Mouse (Mus musculus) myocyte (in vitro differentiated cells): ENCODE results near the gene Fahd1. TPM values are rescaled to one million over a fixed set of nuclear protein-coding genes. Genes with fewer than 3 reads are reported as not detected.

ENCODE experiments used
- H3K27me3 ChIP-seq: one replicate; pipeline ENCODE4 v1.6.1; 2011; ENCODE audit not compliant: control insufficient read depth, insufficient read depth, insufficient read length
- H3K36me3 ChIP-seq: one replicate; pipeline ENCODE4 v1.6.1; 2011; ENCODE audit not compliant: control insufficient read depth, insufficient read depth
- H3K4me2 ChIP-seq: one replicate; pipeline ENCODE4 v1.6.1; 2011; ENCODE audit warnings: low read depth, control low read depth
- H3K4me3 ChIP-seq: one replicate; pipeline ENCODE4 v1.5.1; 2011; ENCODE audit warnings: mild to moderate bottlenecking, control low read depth, moderate library complexity
- H3K79me2 ChIP-seq: one replicate; pipeline ENCODE4 v1.6.1; 2011; ENCODE audit not compliant: control insufficient read depth, insufficient read depth
- H3ac ChIP-seq: one replicate; pipeline ENCODE4 v1.6.1; 2011; ENCODE audit not compliant: control insufficient read depth, insufficient read length
- CEBPB ChIP-seq: IDR thresholded peaks from 2 replicates; pipeline ENCODE4 v1.6.1; 2011; ENCODE audit warnings: mild to moderate bottlenecking, moderate library complexity; ENCODE audit not compliant: poor library complexity, insufficient read depth, severe bottlenecking
- E2F4 ChIP-seq: IDR thresholded peaks from one replicate; pipeline ENCODE4 v1.6.1; 2011; ENCODE audit warnings: mild to moderate bottlenecking, control low read depth, moderate library complexity; ENCODE audit not compliant: insufficient read depth
- MAX ChIP-seq: IDR thresholded peaks from one replicate; pipeline ENCODE4 v1.6.1; 2011; ENCODE audit warnings: low read depth, mild to moderate bottlenecking, control low read depth
- MYOD1 ChIP-seq, 3 experiments: IDR thresholded peaks; one replicate each; pipeline ENCODE4 v1.6.1; 2011; ENCODE audit warnings: control low read depth in 2 of 3, low read depth in 2 of 3, mild to moderate bottlenecking in 2 of 3, moderate library complexity in 1 of 3; ENCODE audit not compliant: insufficient read length in 2 of 3, control insufficient read depth in 1 of 3
- MYOG ChIP-seq, 3 experiments: IDR thresholded peaks; one replicate each; pipeline ENCODE4 v1.6.1; 2011; ENCODE audit warnings: control low read depth in 2 of 3, low read depth in 2 of 3, mild to moderate bottlenecking in 2 of 3; ENCODE audit not compliant: insufficient read length in 2 of 3, control insufficient read depth in 1 of 3, insufficient read depth in 1 of 3
- POLR2A ChIP-seq: IDR thresholded peaks from one replicate; pipeline ENCODE4 v1.6.1; 2011; ENCODE audit warnings: low read depth, mild to moderate bottlenecking, control low read depth, moderate library complexity; ENCODE audit not compliant: insufficient read length
- POLR2AphosphoS2 ChIP-seq: IDR thresholded peaks from one replicate; pipeline ENCODE4 v1.6.1; 2011; ENCODE audit warnings: low read depth, control low read depth; ENCODE audit not compliant: insufficient read length
- REST ChIP-seq: IDR thresholded peaks from one replicate; pipeline ENCODE4 v1.6.1; 2011; ENCODE audit warnings: mild to moderate bottlenecking, control low read depth, moderate library complexity; ENCODE audit not compliant: insufficient read depth, insufficient read length
- SRF ChIP-seq: IDR thresholded peaks from one replicate; pipeline ENCODE4 v1.6.1; 2011; ENCODE audit warnings: low read depth; ENCODE audit not compliant: control insufficient read depth, insufficient read length
- TCF12 ChIP-seq: IDR thresholded peaks from one replicate; pipeline ENCODE4 v1.6.1; 2011; ENCODE audit warnings: mild to moderate bottlenecking, control low read depth; ENCODE audit not compliant: poor library complexity, insufficient read depth, severe bottlenecking
- TCF3 ChIP-seq: IDR thresholded peaks from one replicate; pipeline ENCODE4 v1.6.1; 2011; ENCODE audit warnings: low read depth, control low read depth; ENCODE audit not compliant: insufficient read length
- USF1 ChIP-seq: IDR thresholded peaks from one replicate; pipeline ENCODE4 v1.6.1; 2011; ENCODE audit warnings: low read depth, mild to moderate bottlenecking, control low read depth, moderate library complexity
- polyA plus RNA-seq: library from polyadenylated mRNA; unstranded; fragments of >200 nt; fragmentation: generic; extraction: Trizol; gene quantifications from one replicate; pipeline ENCODE4 v1.2.1, GENCODE M21; 2012; ENCODE audit warnings: missing spikeins

Gene Fahd1
- polyA plus RNA-seq, 1 experiment: 9.5 TPM

- Histone ChIP-seq H3K36me3 (peaks cover 10% of the 10 kb centered on the region), H3K27me3 (no peaks in the 10 kb centered on the region), H3ac (peak within 1 kb of the TSS; percentile 82), H3K4me3 (peak within 1 kb of the TSS; percentile 97), H3K79me2 (peaks cover 12% of the 10 kb centered on the region), H3K4me2 (peak within 1 kb of the TSS; percentile 99)
- TF ChIP-seq REST: no peak
- peak; percentile 58 for TF ChIP-seq POLR2AphosphoS2
- TF ChIP-seq SRF: no peak
- TF ChIP-seq MYOG (IDR thresholded peaks at IDR 0.05; ENCODE audit: control insufficient read depth in 1 of 3, insufficient read depth in 1 of 3, insufficient read length in 2 of 3, low read depth in 2 of 3): peak in 2 of 3 experiments; percentile 18 to 45
- peak; percentile 41 for TF ChIP-seq POLR2A
- peak in 1 of 3 experiments; percentile 36 for TF ChIP-seq MYOD1 (IDR thresholded peaks at IDR 0.05; ENCODE audit: control insufficient read depth in 1 of 3, insufficient read length in 2 of 3, low read depth in 2 of 3)
- no peak for TF ChIP-seq MAX
- no peak for TF ChIP-seq USF1
- no peak for TF ChIP-seq CEBPB
Observed at GRCm38 (mm10) chr17:24896241-24896992, 46.3 kb upstream of the Fahd1 start, which contains the start of gene Nme3. Nme3 (plus strand) TSS chr17:24896500.

- Histone ChIP-seq H3K79me2 (peaks cover 12% of the 10 kb centered on the region), H3K36me3 (peaks cover 5% of the 10 kb centered on the region), H3K4me3 (peak overlapping the region; percentile 97), H3ac (peak overlapping the region; percentile 82), H3K27me3 (no peaks in the 10 kb centered on the region), H3K4me2 (peak overlapping the region; percentile 99)
- TF ChIP-seq USF1: no peak
- no peak for TF ChIP-seq SRF
- TF ChIP-seq TCF12: no peak
- no peak for TF ChIP-seq CEBPB
- no peak for TF ChIP-seq MYOD1 (IDR thresholded peaks at IDR 0.05; ENCODE audit: control insufficient read depth in 1 of 3, insufficient read length in 2 of 3, low read depth in 2 of 3)
- TF ChIP-seq MYOG (IDR thresholded peaks at IDR 0.05; ENCODE audit: control insufficient read depth in 1 of 3, insufficient read depth in 1 of 3, insufficient read length in 2 of 3, low read depth in 2 of 3): no peak
- TF ChIP-seq POLR2AphosphoS2: no peak
- no peak for TF ChIP-seq E2F4
- TF ChIP-seq REST: no peak
- TF ChIP-seq POLR2A: no peak
- no peak for TF ChIP-seq TCF3
- TF ChIP-seq MAX: no peak
Observed at GRCm38 (mm10) chr17:24895571-24896240, 45.5 kb upstream of the Fahd1 start.

GRCm38 (mm10) chr17:24894995-24895547, 44.9 kb upstream of the Fahd1 start, which contains the start of the genes Eme2 and Mrps34:
Eme2 (minus strand) TSS chr17:24895087.
Mrps34 (plus strand) TSS chr17:24895116.
- Histone ChIP-seq H3K79me2 (peaks cover 12% of the 10 kb centered on the region), H3K4me2 (peak within 1 kb of the TSS; percentile 99), H3K36me3 (peaks cover 5% of the 10 kb centered on the region), H3K27me3 (no peaks in the 10 kb centered on the region), H3K4me3 (peak within 1 kb of the TSS; percentile 97), H3ac (peak within 1 kb of the TSS; percentile 82)
- TF ChIP-seq USF1 (no peak), MYOD1 (IDR thresholded peaks at IDR 0.05; ENCODE audit: control insufficient read depth in 1 of 3, insufficient read length in 2 of 3, low read depth in 2 of 3) (peak in 1 of 3 experiments; percentile 51), TCF3 (no peak), CEBPB (no peak), REST (no peak), MYOG (IDR thresholded peaks at IDR 0.05; ENCODE audit: control insufficient read depth in 1 of 3, insufficient read depth in 1 of 3, insufficient read length in 2 of 3, low read depth in 2 of 3) (peak in 1 of 3 experiments; percentile 63), E2F4 (no peak), POLR2A (peak; percentile 71), MAX (no peak), TCF12 (no peak), SRF (no peak), POLR2AphosphoS2 (peak; percentile 86)
